Mouse (Mus musculus) stomach, postnatal 0 days (tissue): ENCODE measurements around the gene Sh3bgrl3.

Experiments
- CTCF ChIP-seq: IDR thresholded peaks from 2 replicates; pipeline ENCODE4 v1.5.1; 2016; ENCODE audit warnings: antibody characterized with exemption, low read depth, mild to moderate bottlenecking, moderate library complexity
- EP300 ChIP-seq: optimal IDR thresholded peaks from 2 replicates; pipeline ENCODE3; 2016; ENCODE audit warnings: antibody characterized with exemption

DNA sequence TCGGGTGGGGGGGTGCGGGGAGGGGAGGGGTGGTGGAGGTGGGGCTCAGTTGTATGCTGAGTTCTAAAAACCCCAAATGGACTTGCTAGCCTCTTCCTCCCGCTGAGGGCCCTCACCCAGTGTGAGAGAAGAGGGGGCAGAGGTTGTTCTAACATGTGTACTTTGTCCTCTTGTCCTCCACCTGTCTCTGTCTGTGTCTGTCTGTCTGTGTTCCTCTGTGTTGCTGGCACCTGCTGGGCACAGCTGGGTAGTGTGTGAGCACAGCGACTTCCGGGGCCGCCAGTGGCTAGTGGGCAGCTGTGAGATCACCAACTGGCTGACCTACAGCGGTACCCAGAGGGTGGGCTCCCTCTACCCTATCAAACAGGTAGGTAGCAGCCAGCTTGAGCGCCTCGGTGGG, 39.6 kb downstream of the Sh3bgrl3 start:
- TF ChIP-seq CTCF, result no peak
- no peak for TF ChIP-seq EP300
